Comparison of ENCODE assay signal across 10 mouse cellular contexts in the genomic region with DNA sequence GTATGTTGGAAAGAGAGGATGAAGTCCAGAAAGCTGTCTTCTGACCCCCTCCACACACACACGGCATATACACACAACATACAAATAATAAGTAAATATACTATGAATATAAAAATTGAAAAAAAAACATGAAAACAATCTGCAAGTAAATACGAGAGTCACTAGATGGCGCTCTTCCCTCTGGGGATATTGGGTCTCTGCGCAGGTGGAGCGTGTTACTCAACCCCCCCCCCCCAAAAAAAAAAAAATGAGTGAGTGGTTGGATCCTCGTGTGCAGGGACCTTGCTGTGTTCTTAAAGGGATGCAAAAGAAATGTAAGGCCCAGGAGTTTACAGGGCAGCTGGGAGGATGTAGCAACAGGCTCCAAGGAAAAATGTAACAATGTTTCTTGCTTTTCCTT. TPM values are rescaled to one million over a fixed set of nuclear protein-coding genes. Genes with fewer than 3 reads are reported as not detected.
DNase-seq lines count a peak whose midpoint lies in the region; ATAC-seq and TF ChIP-seq lines count a peak whose summit lies in the region.
"Had no signal": no experiment of that assay in that cellular context is flagged by ENCODE, and none has a peak within 500 bp of the region (broad histone marks: within the 10 kb centered on the region; RNA-seq: fewer than 3 reads in every experiment).

No protein-coding gene starts in this region.

- no peak overlapping the region for H3K4me3 ChIP-seq in heart, embryonic 11.5 days (ENCODE audit: low read depth, low read length)
- H3K4me3 ChIP-seq in lung, embryonic 14.5 days (ENCODE audit: low read depth, low read length) = no peak overlapping the region
- H3K4me3 ChIP-seq: embryonic facial prominence, embryonic 12.5 days; limb, embryonic 12.5 days had no signal

- H3K4me1 ChIP-seq in heart, embryonic 11.5 days (ENCODE audit: control insufficient read depth, insufficient read depth, low read length) = peaks cover 9% of the 10 kb centered on the region; the same call in 1 of the 2 replicates
- H3K4me1 ChIP-seq in lung, embryonic 14.5 days (ENCODE audit: insufficient read depth) = no peaks in the 10 kb centered on the region

- 1% methylated on average over 6 of the region's 6 CpGs for WGBS in heart, embryonic 11.5 days (ENCODE audit: insufficient replicate concordance)
- WGBS in lung, embryonic 14.5 days = under 1% methylated on average over 6 of the region's 6 CpGs

- ATAC-seq in heart, embryonic 11.5 days (replicated peaks; ENCODE audit: insufficient number of reproducible peaks, low FRiP score, low TSS enrichment) = no peak
- no peak for ATAC-seq in lung, embryonic 14.5 days (ENCODE audit: insufficient read depth)
- no peak for ATAC-seq in megakaryocyte-erythroid progenitor cell, adult 5-6 weeks (replicated peaks; ENCODE audit: low FRiP score, low TSS enrichment, poor library complexity, severe bottlenecking)

- H3K4me2 ChIP-seq in heart, embryonic 11.5 days = no peak overlapping the region
- H3K4me2 ChIP-seq in lung, embryonic 14.5 days = no peak overlapping the region
- H3K4me2 ChIP-seq: embryonic facial prominence, embryonic 12.5 days; limb, embryonic 12.5 days had no signal

- peak; percentile 12 to 49 for DNase-seq in heart, postnatal 10 days
- DNase-seq in right cerebral cortex, adult 18-20 months = peak; percentile 12
- no peak for DNase-seq in right cerebral cortex, postnatal 4 days
- peak; percentile 88 for DNase-seq in brain, adult 2 months (ENCODE audit: low read depth, low spot score)
- peak; percentile 81 for DNase-seq in lung, embryonic 14.5 days
- DNase-seq in layer of hippocampus, adult 9-11 months = no peak

- no peaks in the 10 kb centered on the region for H3K36me3 ChIP-seq in heart, embryonic 11.5 days (ENCODE audit: control insufficient read depth, insufficient read depth, low read length)
- no peaks in the 10 kb centered on the region for H3K36me3 ChIP-seq in lung, embryonic 14.5 days (ENCODE audit: insufficient read depth)
- H3K36me3 ChIP-seq: embryonic facial prominence, embryonic 12.5 days; limb, embryonic 12.5 days had no signal

- no peaks in the 10 kb centered on the region for H3K9me3 ChIP-seq in heart, embryonic 11.5 days (replicated peaks; ENCODE audit: control insufficient read depth, low read length)
- H3K9me3 ChIP-seq in lung, embryonic 14.5 days (ENCODE audit: low read depth, low read length) = no peaks in the 10 kb centered on the region
- H3K9me3 ChIP-seq: embryonic facial prominence, embryonic 12.5 days; limb, embryonic 12.5 days had no signal

- peaks cover 6% of the 10 kb centered on the region; the same call in 1 of the 2 replicates for H3K27me3 ChIP-seq in heart, embryonic 11.5 days (ENCODE audit: control insufficient read depth, insufficient read depth, low read length)
- H3K27me3 ChIP-seq in lung, embryonic 14.5 days (ENCODE audit: insufficient read depth, low read length) = no peaks in the 10 kb centered on the region
- H3K27me3 ChIP-seq: embryonic facial prominence, embryonic 12.5 days; limb, embryonic 12.5 days had no signal

- H3K9ac ChIP-seq in heart, embryonic 11.5 days (ENCODE audit: low read depth, low read length) = no peak overlapping the region
- H3K9ac ChIP-seq in lung, embryonic 14.5 days = no peak overlapping the region
- H3K9ac ChIP-seq: embryonic facial prominence, embryonic 12.5 days; limb, embryonic 12.5 days had no signal

- H3K27ac ChIP-seq in heart, embryonic 11.5 days (ENCODE audit: low read depth, low read length) = no peak overlapping the region
- H3K27ac ChIP-seq in lung, embryonic 14.5 days (ENCODE audit: low read depth) = no peak overlapping the region
- H3K27ac ChIP-seq: embryonic facial prominence, embryonic 12.5 days; limb, embryonic 12.5 days had no signal

- intact Hi-C loops in heart, postnatal 10 days (cut with DNase I) = no loop called here

- peak; percentile 64 for TF ChIP-seq CTCF in lung, embryonic 14.5 days (IDR thresholded peaks at IDR 0.05; ENCODE audit: low read depth)

RNA-seq across cellular contexts. Expression of a gene that starts 5.6 kb away (rescaled TPM):
- 100 to 1,000 TPM in 1 of 2 experiments, 10 to 100 TPM in 1; 94.6 to 106 TPM for total RNA-seq in heart, postnatal 10 days (2021)
- 143 and 183 TPM in 2 replicates for polyA plus RNA-seq in heart, embryonic 11.5 days (2014; fragmentation: Nextera tagmentation; extraction: Ambion mirVana)
- 201 and 224 TPM in 2 replicates for polyA plus RNA-seq in lung, embryonic 14.5 days (2014; fragmentation: Nextera tagmentation; extraction: Ambion mirVana)
- 346 and 399 TPM in 2 replicates for total RNA-seq in megakaryocyte-erythroid progenitor cell, adult 5-6 weeks (2014; fragmentation: Nextera tagmentation)
- total RNA-seq in megakaryocyte-erythroid progenitor cell, adult 5-6 weeks (2017) = 181 and 189 TPM in 2 replicates

RNA-seq across cellular contexts. Expression of a gene that starts 39.3 kb away (rescaled TPM):
- total RNA-seq in heart, postnatal 10 days (2021) = 1 to 10 TPM in 1 of 2 experiments, under 1 TPM in 1; 0.69 to 1.3 TPM
- 0.87 and 1.5 TPM in 2 replicates for polyA plus RNA-seq in heart, embryonic 11.5 days (2014; fragmentation: Nextera tagmentation; extraction: Ambion mirVana)
- polyA plus RNA-seq in lung, embryonic 14.5 days (2014; fragmentation: Nextera tagmentation; extraction: Ambion mirVana) = 4.6 and 6.9 TPM in 2 replicates
- 0.81 TPM in 1 of 2 replicates, not detected in the other for total RNA-seq in megakaryocyte-erythroid progenitor cell, adult 5-6 weeks (2014; fragmentation: Nextera tagmentation)
- total RNA-seq in megakaryocyte-erythroid progenitor cell, adult 5-6 weeks (2017) = not detected in 2 replicates

Comparison
In these comparisons a context has a peak if more than half of its experiments do, and no peak if none do; other contexts are left out.
1. DNase-seq: peak in heart, postnatal 10 days (2 of 2), right cerebral cortex, adult 18-20 months (single experiment), brain, adult 2 months (single experiment) and lung, embryonic 14.5 days (single experiment); none in right cerebral cortex, postnatal 4 days (single experiment) and layer of hippocampus, adult 9-11 months (single experiment).